Mouse (Mus musculus) liver, adult 2 months (tissue): ENCODE measurements around the gene C3ar1. TPM values are rescaled to one million over a fixed set of nuclear protein-coding genes. Genes with fewer than 3 reads are reported as not detected.

Experiments used
- DNase-seq: peaks from one replicate; pipeline ENCODE4 v3.0.0-alpha.2; 2011; ENCODE audit warnings: low read depth, low spot score; ENCODE audit errors: extremely low read depth
- H3K27ac ChIP-seq: fragments of 200-500 bp; replicated peaks from 2 replicates; pipeline ENCODE4 v1.5.1; 2012; ENCODE audit warnings: low read depth, mild to moderate bottlenecking, control low read depth, inconsistent platforms, low read length; ENCODE audit not compliant: insufficient read depth
- H3K27me3 ChIP-seq: fragments of 200-500 bp; 2 replicates; pipeline ENCODE4 v1.6.1; 2012; ENCODE audit warnings: mild to moderate bottlenecking, moderate library complexity, low read length, inconsistent platforms; ENCODE audit not compliant: control insufficient read depth, insufficient read depth
- H3K36me3 ChIP-seq: fragments of 200-500 bp; 2 replicates; pipeline ENCODE4 v1.6.1; 2012; ENCODE audit warnings: low read length, inconsistent platforms; ENCODE audit not compliant: control insufficient read depth, insufficient read depth
- H3K4me1 ChIP-seq: fragments of 200-500 bp; 2 replicates; pipeline ENCODE4 v1.6.1; 2011; ENCODE audit warnings: low read length; ENCODE audit not compliant: control insufficient read depth, insufficient read depth
- H3K4me3 ChIP-seq: fragments of 200-500 bp; 2 replicates; pipeline ENCODE4 v1.5.1; 2011; ENCODE audit warnings: low read depth, mild to moderate bottlenecking, control low read depth, low read length, moderate library complexity; ENCODE audit not compliant: insufficient read depth
- H3K79me2 ChIP-seq: fragments of 200-500 bp; 2 replicates; pipeline ENCODE4 v1.6.1; 2012; ENCODE audit warnings: inconsistent platforms, mild to moderate bottlenecking, low read length, moderate library complexity; ENCODE audit not compliant: control insufficient read depth, insufficient read depth
- H3K9ac ChIP-seq: fragments of 200-500 bp; 2 replicates; pipeline ENCODE4 v1.6.1; 2012; ENCODE audit warnings: low read depth, mild to moderate bottlenecking, control low read depth, inconsistent platforms, low read length
- CTCF ChIP-seq: fragments of 200-500 bp; IDR thresholded peaks from 2 replicates; pipeline ENCODE4 v1.5.1; 2011; ENCODE audit warnings: low read depth, low read length, control low read depth
- POLR2A ChIP-seq: fragments of 200-500 bp; IDR thresholded peaks from 2 replicates; pipeline ENCODE4 v1.6.1; 2011; ENCODE audit warnings: low read length, control low read depth; ENCODE audit not compliant: insufficient read depth; ENCODE audit errors: extremely low read depth
- WGBS: fragments of 180-500 bp; shearing (Covaris S2); methylation state at CpG from one replicate; pipeline ENCODE4 v1.1.7; 2018; 5-methylcytosine and 5-hydroxymethylcytosine counted together
- polyA plus RNA-seq: library from polyadenylated mRNA; depleted of rRNA; stranded (reverse); fragments of >200 nt; gene quantifications from 2 replicates; pipeline ENCODE4 v1.2.3, GENCODE M21; 2012
- total RNA-seq: library from RNA; depleted of rRNA; stranded (reverse); fragments of >200 nt; gene quantifications from 2 replicates; pipeline ENCODE4 v1.2.3, GENCODE M21; 2014

Gene C3ar1
- total and polyA plus RNA-seq, 2 experiments = 0.99 to 1.6 TPM

GRCm38 (mm10) chr6:122879781-122880505 is 24.0 kb upstream of the C3ar1 start:
- DNase-seq = peak; percentile 96
- Histone ChIP-seq H3K79me2 (peaks cover 27% of the 10 kb centered on the region; the same call in 1 of the 2 replicates), H3K4me3 (no peak overlapping the region), H3K9ac (peak overlapping the region; percentile 37; the same call in 1 of the 2 replicates), H3K27me3 (no peaks in the 10 kb centered on the region), H3K4me1 (peaks cover 30% of the 10 kb centered on the region), H3K36me3 (peaks cover 49% of the 10 kb centered on the region), H3K27ac (peak overlapping the region; percentile 85)
- 21% methylated on average over 7 of the region's 7 CpGs for WGBS
- TF ChIP-seq POLR2A = no peak

- DNase-seq = peak; percentile 74
- H3K79me2 ChIP-seq = peaks cover 32% of the 10 kb centered on the region; the same call in 1 of the 2 replicates
- H3K9ac ChIP-seq = peak overlapping the region; percentile 24; the same call in 1 of the 2 replicates
- H3K4me3 ChIP-seq = no peak overlapping the region
- peak overlapping the region; percentile 85 for H3K27ac ChIP-seq
- peaks cover 44% of the 10 kb centered on the region for H3K36me3 ChIP-seq
- H3K27me3 ChIP-seq = no peaks in the 10 kb centered on the region
- no peak for TF ChIP-seq CTCF
- TF ChIP-seq POLR2A = no peak
- WGBS = 28% methylated on average over 7 of the region's 7 CpGs
- peaks cover 30% of the 10 kb centered on the region for H3K4me1 ChIP-seq
Observed at GRCm38 (mm10) chr6:122879141-122879735, 23.3 kb upstream of the C3ar1 start.

GRCm38 (mm10) chr6:122874720-122875389 is 18.9 kb upstream of the C3ar1 start:
- H3K79me2 ChIP-seq = peaks cover 25% of the 10 kb centered on the region; the same call in 1 of the 2 replicates
- H3K4me1 ChIP-seq = peaks cover 26% of the 10 kb centered on the region
- peak overlapping the region; percentile 93 for H3K9ac ChIP-seq
- H3K27me3 ChIP-seq = no peaks in the 10 kb centered on the region
- H3K4me3 ChIP-seq = peak overlapping the region; percentile 84
- under 1% methylated on average over 31 of the region's 31 CpGs for WGBS
- H3K36me3 ChIP-seq = peaks cover 12% of the 10 kb centered on the region
- no peak for TF ChIP-seq POLR2A
- TF ChIP-seq CTCF = no peak
- DNase-seq = peak; percentile 64
- H3K27ac ChIP-seq = peak overlapping the region; percentile 92

- DNase-seq = peak; percentile 85
- H3K4me3 ChIP-seq = peak within 1 kb of the TSS; percentile 84
- H3K27me3 ChIP-seq = no peaks in the 10 kb centered on the region
- WGBS = 5% methylated on average over 43 of the region's 43 CpGs
- TF ChIP-seq POLR2A (peak; percentile 76), CTCF (peak; percentile 84)
- peaks cover 12% of the 10 kb centered on the region for H3K36me3 ChIP-seq
- peaks cover 23% of the 10 kb centered on the region for H3K4me1 ChIP-seq
- H3K79me2 ChIP-seq = peaks cover 25% of the 10 kb centered on the region; the same call in 1 of the 2 replicates
- H3K9ac ChIP-seq = peak within 1 kb of the TSS; percentile 93
- peak within 1 kb of the TSS; percentile 92 for H3K27ac ChIP-seq
Observed at GRCm38 (mm10) chr6:122873871-122874719, 18.1 kb upstream of the C3ar1 start, which contains the start of gene Necap1. TSS of gene Necap1 (plus strand) at chr6:122874474.

GRCm38 (mm10) chr6:122872800-122873199 is 16.8 kb upstream of the C3ar1 start:
- Histone ChIP-seq H3K4me1 (peaks cover 12% of the 10 kb centered on the region), H3K36me3 (peaks cover 12% of the 10 kb centered on the region), H3K27ac (no peak overlapping the region), H3K9ac (no peak overlapping the region), H3K4me3 (no peak overlapping the region), H3K27me3 (no peaks in the 10 kb centered on the region), H3K79me2 (peaks cover 21% of the 10 kb centered on the region; the same call in 1 of the 2 replicates)
- peak; percentile 39 for DNase-seq
- WGBS = 90% methylated on average over 5 of the region's 5 CpGs
- TF ChIP-seq CTCF (no peak), POLR2A (no peak)
